Mouse (Mus musculus) left cerebral cortex, postnatal 25 days (tissue): ENCODE measurements around the gene Utp4. TPM values are rescaled to one million over a fixed set of nuclear protein-coding genes. Genes with fewer than 3 reads are reported as not detected.

Source experiments
- DNase-seq, 2 experiments: peaks; one replicate each; pipeline ENCODE4 v3.0.0; 2022; ENCODE audit warnings: low spot score in 2 of 2, mixed read lengths in 1 of 2
- intact Hi-C: fragments of 180-260 bp; cut with DNase I; formaldehyde crosslinking; loops from one replicate; pipeline ENCODE4 v1.15.1; 2025
- total RNA-seq, 2 experiments: library from RNA; stranded (reverse); gene quantifications; 2 replicates each; pipeline ENCODE4 v1.2.3; 2021

The Utp4 gene
- total RNA-seq, 2 experiments from 2014 or later: 33.2 to 33.6 TPM

DNA sequence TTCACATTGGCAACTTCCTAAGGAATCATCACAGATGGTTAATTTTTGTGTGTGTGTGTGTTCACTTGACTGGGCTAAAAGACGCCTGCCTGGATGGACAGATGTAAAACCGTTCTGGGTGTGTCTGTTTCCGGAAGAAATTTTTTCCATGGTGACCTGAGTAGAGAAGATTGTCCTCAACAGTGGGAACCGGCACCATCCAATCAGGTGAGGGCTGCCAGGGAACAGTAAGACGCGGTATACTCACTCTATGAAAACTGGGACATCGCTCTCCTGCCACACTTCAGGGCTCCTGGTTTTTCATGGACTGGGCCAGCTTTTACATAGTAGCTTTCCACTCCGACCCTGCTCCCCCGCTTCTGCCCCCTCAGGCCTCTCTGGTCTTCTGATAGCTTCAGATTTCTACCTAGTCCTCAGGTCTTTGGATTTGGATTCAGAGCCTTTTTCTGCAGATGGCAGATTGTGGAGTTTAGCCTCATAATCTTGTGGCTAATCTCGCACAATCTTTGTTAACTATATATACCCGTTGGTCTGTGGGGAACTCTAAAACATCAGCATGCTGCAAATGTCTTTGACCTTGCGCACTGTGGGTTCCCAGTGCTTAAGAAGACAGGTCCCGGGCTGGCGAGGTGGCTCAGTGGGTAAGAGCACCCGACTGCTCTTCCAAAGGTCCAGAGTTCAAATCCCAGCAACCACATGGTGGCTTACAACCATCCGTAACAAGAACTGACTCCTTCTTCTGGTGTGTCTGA is 41.0 kb downstream of the Utp4 start:
- intact Hi-C loops: no loop called here
- DNase-seq: no peak

DNA sequence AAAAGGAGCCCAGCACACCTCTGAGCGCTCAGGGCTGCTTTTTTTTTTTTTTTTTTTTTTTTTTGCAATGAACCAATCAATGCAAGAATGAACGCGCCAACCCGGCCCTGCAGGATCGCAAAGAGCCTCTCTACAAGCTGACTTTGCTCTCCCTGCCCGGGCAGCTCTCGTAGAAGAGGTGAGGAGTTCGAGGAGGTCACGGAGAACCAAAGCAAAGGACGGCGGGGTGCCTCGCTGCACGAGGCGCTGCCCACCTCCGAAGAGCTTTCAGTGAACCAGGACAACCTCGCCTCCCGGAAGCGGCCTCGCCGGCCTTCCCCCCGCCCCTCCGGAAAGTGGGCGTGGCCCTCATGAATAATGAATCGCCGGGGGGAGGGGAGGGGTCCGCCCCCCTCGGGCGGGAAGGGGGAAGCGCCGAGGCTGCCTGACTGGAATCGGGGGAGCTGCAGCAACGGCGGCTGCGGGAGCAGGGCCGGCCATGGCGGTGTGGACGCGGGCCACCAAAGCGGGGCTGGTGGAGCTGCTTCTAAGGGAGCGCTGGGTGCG is 42.0 kb downstream of the Utp4 start, which contains the start of gene Sntb2:
Gene Sntb2, plus strand, starts transcription at position 427 of the 546 bp plus-strand sequence.
- intact Hi-C loops: no loop called here
- peak; percentile 88 to 89 for DNase-seq

DNA sequence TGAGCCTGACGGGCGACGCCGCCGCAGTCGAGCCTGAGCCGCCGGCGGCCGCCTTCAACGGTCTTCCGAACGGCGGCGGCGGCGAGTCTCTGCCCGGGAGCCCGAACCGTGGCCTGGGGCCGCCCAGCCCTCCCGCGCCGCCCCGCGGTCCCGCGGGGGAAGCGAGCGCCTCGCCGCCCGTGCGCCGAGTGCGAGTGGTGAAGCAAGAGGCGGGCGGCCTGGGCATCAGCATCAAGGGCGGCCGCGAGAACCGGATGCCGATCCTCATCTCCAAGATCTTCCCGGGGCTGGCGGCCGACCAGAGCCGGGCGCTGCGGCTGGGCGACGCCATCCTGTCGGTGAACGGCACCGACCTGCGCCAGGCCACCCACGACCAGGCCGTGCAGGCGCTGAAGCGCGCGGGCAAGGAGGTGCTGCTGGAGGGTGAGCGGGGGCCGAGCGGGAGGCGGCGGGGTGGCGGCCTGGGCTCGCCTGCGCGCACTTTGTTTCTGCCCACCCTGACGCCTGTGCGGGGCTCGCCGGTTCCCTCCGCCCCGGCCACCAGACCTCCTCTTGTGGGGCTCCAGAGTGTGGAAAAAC is 42.6 kb downstream of the Utp4 start:
- intact Hi-C loops: loop anchor here (2.0 kb wide), 1 partner anchor 45 kb away; no protein-coding TSS in a partner anchor
- DNase-seq: peak in 1 of 2 experiments; percentile 35

DNA sequence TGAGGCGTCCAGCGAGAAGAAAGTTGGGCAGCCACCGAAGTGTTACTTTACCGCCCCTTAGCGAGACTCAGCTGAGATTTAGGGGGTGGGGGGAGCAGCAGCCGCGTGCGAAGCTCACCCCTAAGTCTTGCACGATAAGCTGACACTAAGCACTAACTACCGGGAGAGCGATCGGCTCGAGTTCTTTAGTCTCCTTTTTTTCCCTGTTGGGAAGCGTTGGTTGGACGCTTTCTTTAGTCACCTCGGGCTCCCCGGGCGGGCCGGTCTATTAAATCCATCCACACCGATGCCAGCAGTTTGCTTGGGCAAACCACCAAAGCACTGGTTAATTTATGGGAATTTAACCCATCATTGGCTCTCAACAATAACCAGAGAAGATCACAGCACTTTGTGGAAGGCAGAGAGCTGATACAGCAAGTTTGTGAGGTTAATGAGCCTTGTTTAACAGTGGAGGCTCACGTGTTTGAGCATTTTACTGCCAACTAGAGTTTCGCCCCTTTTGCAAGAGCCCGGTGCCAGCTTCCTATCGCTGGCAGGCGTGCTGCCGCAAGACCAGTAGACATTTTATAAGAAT is 43.1 kb downstream of the Utp4 start:
- DNase-seq: peak; percentile 37 to 65
- intact Hi-C loops: loop anchor here (2.0 kb wide), 1 partner anchor 44 kb away; no protein-coding TSS in a partner anchor

DNA sequence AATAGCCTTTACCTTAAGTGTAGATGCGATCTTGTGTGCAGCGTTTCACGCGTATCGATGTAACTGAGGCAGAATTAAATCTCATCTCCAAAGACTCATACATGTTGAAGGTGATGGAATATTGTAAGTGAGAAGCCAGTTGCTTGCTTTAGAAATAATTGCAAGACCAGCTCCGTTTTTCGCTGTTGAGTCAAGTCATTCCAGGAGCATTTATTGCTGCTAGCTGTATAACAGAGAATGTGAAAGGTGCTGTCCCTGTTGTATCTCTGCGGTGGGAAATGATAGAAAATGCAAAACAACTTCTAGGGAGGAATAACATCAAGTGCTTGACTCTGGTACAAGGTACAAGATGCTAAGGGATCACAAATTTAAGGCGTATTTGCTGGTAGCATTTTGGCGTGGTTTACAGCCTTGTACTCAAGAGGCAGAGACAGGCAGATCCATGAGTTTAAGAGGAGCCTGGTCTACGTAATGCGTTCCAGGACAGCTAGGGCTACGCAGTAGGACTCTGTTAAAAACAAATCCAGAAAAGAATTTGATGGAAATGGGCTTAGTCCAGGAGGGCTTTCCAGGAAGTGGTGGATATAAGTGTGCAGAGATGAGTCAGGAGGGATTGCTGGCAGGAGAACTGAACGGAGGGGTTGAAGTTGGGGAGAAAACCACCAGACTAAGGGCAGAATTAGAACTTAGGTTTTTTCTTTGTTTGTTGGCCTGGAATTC is 43.8 kb downstream of the Utp4 start:
- intact Hi-C loops: loop anchor here (2.0 kb wide), 1 partner anchor 44 kb away; no protein-coding TSS in a partner anchor
- peak in 1 of 2 experiments; percentile 12 for DNase-seq

DNA sequence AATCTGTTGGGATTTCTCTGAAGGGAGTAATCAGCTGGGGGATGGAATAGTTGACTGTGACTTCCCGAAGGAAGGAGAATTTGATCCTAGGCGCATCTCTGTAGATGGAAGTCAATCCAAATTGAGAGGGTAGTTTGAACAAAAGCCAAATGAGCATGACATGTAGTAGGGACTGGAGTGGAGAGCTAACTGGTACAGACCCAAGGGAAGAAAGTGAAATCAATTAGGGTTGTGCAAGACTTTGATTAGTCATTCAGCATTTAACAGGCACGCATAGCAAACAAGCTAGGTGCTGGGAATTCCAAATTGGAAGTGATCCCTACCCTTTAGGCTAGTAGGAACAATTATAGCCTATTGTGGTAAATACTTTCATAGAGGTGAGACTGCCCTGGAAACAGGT is 48.4 kb downstream of the Utp4 start:
- DNase-seq: no peak
- intact Hi-C loops: no loop called here

DNA sequence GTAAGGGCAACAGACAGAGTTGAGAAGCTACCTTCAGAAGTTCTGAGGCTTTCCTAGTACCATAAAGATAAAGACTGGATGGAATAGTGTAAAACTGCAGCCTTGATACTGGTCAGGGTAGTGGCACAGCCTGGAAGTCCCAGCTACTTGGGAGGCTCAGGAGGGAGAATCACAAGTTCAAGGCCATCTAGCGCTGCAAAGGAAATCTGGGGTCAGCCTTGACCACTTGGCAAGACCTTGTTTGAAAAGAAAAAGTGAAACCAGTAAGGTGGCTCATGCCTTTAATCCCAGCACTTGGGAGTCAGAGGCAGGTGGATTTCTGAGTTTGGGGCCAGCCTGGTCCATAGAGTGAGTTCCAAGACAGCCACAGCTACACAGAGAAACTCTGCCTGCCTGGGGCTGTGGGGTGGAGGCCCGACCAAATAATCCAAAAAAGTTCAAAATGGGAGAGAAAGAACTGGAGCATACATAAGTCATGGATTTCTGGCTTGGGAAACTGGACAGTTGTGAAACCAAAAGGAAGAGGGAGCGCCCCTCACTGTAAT is 50.5 kb downstream of the Utp4 start:
- DNase-seq: no peak
- intact Hi-C loops: no loop called here

DNA sequence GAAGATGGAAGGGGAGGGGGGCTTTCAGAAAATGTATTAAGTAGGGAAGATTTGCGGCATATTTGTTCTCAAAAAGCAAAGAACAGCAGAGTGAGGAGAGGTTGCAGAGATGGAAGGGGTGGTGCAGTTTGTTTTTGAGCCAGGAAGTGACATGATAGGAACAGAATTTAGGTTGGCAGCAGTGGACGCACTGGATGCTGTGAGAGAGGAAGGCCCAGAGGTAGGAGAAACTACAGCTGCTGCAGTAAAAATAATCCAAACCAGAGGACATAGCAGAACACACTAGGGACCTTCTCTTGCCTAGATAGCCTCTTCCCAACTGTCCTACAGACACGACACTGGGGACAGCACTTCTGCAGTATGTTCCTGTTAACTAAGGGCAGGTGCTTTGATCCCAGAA is 51.3 kb downstream of the Utp4 start:
- intact Hi-C loops: loop anchor here (5.0 kb wide), 1 partner anchor 37 kb away; no protein-coding TSS in a partner anchor
- DNase-seq: peak in 1 of 2 experiments; percentile 39

DNA sequence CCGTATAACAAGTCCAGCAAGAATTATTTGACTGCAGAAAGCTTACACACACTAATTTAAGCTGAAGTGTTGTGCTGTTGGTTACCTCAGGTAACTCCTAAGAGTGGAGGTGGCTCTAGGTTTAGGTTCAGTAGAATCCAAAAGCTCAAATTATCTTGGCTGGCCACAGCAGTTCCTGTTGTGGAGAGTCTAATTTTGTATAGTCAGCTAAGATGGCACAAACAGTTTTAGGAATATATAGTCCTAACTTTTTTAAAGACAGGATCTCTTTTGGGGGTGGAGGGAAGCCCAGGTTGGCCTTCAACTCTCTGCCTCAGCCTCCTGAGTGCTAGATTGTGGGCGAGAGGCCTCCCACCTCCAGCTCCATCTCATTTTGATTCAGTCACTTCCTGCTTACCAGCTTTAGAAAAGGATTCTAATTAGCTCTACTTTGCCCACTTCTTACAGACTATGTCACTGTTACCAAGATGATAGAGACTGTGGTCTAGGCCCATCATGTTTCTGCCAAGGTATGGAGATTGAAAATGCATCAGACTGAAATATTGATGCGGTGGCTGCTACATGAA is 55.3 kb downstream of the Utp4 start:
- DNase-seq: peak in 1 of 2 experiments; percentile 74
- intact Hi-C loops: loop anchor here (5.0 kb wide), 1 partner anchor 41 kb away; no protein-coding TSS in a partner anchor

DNA sequence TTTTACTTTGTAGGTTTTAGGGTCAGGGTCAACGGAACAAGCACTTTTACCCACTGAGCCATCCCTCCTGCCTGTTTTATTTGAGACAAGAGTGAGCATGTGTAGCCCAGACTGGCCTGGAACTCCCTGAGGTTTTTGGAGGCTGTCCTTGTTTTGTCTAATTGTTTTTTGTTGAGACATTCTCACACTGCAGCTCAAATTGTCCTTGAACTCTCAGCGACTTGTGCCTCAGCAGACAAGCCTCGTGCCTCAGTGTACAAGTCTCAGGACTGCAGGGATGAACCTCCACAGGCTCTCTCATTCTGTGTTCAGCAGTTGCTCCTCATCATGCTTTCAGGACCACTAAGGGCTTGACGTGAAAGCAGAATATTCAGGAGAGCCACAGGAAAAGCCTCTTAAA is 58.3 kb downstream of the Utp4 start:
- DNase-seq: no peak
- intact Hi-C loops: no loop called here

DNA sequence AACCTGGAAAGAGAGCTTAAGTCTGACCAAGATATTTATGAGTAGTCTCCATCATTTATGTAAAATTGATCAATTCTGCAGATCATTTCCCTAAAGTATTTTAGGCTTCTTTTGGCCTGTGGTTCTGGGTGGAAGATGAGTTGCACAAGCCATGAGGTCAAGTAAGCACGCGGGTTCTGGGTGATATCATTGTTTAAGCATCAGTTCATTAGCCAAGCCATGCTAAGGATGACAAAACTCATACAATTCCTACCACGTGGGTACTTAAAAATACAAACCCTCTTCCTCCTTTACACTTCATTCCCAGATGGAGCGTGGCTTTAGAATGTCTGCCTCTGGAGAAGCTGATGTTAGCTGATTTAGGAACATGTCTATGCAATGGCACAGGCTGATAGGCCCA is 60.1 kb downstream of the Utp4 start:
- no peak for DNase-seq
- intact Hi-C loops: no loop called here

DNA sequence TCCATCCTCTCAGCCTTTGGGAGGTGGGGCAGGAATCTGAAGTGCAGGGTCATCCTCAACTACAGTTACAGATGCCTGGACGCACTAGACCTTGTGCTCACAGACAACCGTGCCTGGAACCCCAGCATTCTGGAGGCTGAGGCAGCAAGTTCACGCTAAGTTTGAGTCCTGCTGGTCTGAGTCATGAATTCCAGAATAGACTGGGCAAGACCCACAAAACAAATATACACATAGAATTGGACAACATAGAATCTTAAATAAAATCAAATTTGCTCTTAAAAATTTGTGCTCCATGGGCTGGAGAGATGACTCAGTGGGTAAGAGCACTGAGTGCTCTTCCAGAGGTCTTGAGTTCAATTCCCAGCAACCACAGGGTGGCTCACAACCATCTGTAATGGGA is 63.6 kb downstream of the Utp4 start:
- no peak for DNase-seq
- intact Hi-C loops: no loop called here

DNA sequence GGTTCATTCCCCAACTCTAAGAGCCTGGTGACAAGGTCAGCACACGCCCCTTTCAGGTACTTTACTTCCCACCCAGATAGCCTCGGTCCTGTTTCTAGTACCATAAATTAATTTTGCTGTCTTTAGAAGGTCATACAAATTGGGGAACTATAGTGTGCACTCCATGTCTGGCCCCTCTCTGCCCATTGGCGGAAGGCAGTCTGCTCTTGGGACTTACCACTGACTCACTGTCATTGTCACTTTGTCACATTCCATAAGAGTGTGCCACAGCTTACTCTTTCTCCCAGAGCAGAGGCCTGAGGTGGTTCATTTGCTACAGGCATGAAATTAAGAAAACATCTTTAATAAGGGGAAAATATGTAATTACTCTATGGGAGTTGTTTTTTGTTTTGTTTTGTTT is 64.8 kb downstream of the Utp4 start:
- DNase-seq: no peak
- intact Hi-C loops: no loop called here

DNA sequence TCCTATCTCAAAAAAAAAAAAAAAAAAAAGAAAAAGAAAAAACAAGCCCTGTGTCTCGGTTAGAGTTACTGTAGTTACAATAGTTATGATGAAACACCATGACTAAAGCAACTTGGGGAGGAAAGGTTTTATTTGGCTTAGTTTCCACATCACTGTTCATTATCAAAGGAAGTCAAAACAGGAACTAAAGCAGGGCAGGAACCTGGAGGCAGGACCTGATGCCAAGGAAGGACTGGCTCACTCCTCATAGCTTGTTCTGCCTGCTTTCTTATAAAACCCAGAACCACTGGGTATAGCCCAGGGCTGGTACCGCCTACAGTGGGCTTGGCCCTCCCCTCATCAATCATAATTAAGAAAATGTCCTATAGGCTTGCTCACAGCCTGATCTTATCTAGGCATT is 66.2 kb downstream of the Utp4 start:
- no peak for DNase-seq
- intact Hi-C loops: no loop called here

DNA sequence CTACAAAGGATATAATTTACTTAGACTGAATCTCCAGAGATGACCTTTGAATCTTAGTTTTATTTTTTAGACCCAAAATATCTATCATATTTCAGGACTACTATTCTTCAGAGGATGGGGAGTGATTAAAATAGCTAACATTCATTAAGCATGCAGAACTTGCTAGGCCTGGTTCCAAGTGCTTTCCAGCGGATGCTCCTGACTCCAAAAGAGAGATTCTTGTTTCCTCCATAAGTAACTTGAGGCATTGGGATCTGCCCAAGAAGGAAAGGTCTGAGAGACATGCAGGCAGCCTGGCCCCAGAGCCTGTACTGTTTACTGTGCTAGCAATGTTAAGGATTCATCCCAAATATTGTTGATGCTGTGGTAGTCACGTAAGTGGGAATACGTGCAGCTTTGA is 68.9 kb downstream of the Utp4 start:
- intact Hi-C loops: no loop called here
- peak in 1 of 2 experiments; percentile 58 for DNase-seq

DNA sequence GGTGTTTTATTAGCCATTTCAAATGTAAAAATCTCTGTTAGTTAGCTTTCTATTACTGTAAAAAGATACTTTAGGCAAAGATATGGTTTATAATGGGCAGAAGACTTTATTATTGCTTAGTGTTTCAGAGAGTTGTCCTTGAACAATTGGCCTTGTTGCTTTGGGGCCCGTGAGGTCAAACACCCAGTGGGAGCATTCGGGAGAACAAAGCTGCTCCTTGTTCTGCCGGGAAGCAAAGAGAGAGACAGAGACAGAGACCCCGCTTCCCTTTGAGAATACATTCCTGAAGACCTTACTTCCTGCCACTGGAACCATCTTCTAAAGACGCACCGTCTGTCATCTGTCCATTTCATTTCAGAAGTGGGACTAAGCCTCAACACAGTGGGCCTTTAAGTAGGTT is 69.9 kb downstream of the Utp4 start:
- no peak for DNase-seq
- intact Hi-C loops: no loop called here

DNA sequence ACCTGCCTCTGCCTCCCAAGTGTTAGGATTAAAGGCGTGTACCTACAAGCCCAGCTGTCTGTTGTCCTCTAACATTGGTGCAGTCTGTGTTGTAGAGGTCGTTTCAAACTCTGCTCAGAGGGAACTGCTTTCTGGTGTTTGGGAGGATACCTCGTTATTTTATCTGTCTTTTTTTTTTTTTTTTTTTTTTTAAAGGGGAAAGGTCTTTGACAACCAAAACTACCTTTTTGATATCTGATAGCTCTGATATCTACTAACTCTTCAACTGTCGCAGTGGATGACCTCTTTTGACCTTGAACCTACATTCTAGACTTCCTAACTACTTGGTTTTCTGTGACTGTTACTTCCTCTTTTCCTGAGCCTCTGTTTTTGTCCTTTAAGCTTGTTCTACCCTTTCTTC is 71.1 kb downstream of the Utp4 start:
- no peak for DNase-seq
- intact Hi-C loops: no loop called here

DNA sequence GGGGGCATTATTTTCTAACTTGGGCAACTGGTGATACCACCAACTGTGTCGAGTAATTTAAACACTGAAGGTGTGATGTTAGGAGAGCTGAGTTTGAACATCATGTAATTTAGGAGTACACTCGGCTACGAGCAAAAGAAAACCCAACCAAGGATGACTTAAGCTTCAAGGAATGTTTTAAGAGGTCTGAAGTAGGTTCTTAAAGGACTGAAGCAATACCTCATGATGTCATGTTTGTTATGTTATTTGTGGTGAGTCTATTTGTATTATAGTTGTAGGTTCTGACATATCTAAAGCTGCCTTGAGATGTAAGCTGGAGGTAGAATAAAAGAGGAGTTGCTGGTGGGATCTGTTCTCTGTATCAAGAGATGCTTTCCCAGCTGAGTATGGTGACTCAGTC is 76.5 kb downstream of the Utp4 start:
- intact Hi-C loops: no loop called here
- DNase-seq: no peak

DNA sequence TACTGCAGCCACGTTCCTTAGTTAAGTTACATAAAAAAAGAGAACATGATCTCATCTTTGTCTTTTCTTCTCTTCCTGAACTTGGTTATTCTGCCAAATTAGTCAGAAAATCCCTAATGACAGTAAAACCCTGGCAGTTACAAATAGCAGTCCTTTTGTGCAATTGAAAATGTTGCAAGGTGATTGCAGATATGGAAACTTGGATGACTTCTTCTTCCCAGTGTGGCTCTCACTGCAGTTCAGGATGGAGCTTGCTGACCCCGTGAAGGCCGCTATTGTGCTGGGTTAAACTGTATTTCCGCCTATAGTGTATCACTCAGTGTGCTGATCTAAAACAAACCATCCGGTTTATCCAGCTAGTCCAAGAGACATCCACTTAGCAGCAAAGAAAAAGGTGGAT is 78.5 kb downstream of the Utp4 start:
- DNase-seq: no peak
- intact Hi-C loops: no loop called here
